Mouse (Mus musculus): ENCODE results near the gene Iffo1.

DNA sequence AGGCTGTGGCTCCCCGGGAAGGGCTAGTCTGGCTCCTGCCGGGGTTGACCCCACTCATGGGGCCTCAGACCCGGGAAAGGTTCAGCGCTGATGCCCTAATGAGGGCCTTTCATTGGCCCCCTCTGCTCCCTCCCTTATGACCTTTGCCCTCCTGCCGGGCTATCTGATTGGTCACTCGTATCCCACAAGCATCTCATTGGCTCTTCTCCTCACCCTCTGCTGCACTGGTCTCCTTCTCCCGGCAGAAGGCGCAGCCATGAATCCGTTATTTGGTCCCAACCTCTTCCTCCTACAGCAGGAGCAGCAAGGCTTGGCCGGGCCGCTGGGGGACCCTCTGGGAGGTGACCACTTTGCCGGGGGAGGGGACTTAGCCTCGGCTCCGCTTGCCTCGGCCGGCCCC, at the start of gene Iffo1:
- no peak for TF ChIP-seq JUN (IDR thresholded peaks at IDR 0.05; ENCODE audit: insufficient read depth, low read depth, low read length)
- TF ChIP-seq ELF1 (IDR thresholded peaks at IDR 0.05; ENCODE audit: low read depth, low read length) = peak; percentile 53; the same call in 1 of the 2 replicates
- peak in 1 of 2 experiments; percentile 41; a peak in 2 of 4 replicates for TF ChIP-seq CTCF (conservative IDR thresholded peaks at IDR 0.05 in 1 of 2, IDR thresholded peaks at IDR 0.05 in 1 of 2; ENCODE audit: low read depth in 2 of 2, low read length in 2 of 2)
- TF ChIP-seq MAX (IDR thresholded peaks at IDR 0.05; ENCODE audit: low read length) = no peak
- peak; percentile 97 for TF ChIP-seq CHD2 (IDR thresholded peaks at IDR 0.05; ENCODE audit: low read length)
- no peak for TF ChIP-seq UBTF (IDR thresholded peaks at IDR 0.05; ENCODE audit: low read depth, low read length)
- 0 out of 2 replicates have a peak, but pooled peaks have one; percentile 23 for TF ChIP-seq NRF1 (IDR thresholded peaks at IDR 0.05; ENCODE audit: low read depth, low read length)
- no peak for TF ChIP-seq RAD21 (IDR thresholded peaks at IDR 0.05; ENCODE audit: low read depth, low read length)
- peak; percentile 70 for TF ChIP-seq POLR2A (IDR thresholded peaks at IDR 0.05; ENCODE audit: low read depth, low read length)
- no peak for TF ChIP-seq ZC3H11A (IDR thresholded peaks at IDR 0.05; ENCODE audit: low read depth, low read length)
